Mouse (Mus musculus) limb, embryonic 14.5 days (tissue): ENCODE data around the gene Ttbk2. TPM values are rescaled to one million over a fixed set of nuclear protein-coding genes. Genes with fewer than 3 reads are reported as not detected.

Experiments used
- ATAC-seq: fragments of 200-750 bp; cut with Nextera tagmentation; 2 replicates; pipeline ENCODE4 v1.8.0; 2017; ENCODE audit warnings: low read depth, moderate number of reproducible peaks, moderate TSS enrichment; ENCODE audit not compliant: low FRiP score
- DNase-seq: peaks from one replicate; pipeline ENCODE4 v3.0.0-alpha.2; 2015; ENCODE audit warnings: low spot score
- H3K27ac ChIP-seq: fragments of 300-500 bp; sonication (generic); replicated peaks from 2 replicates; pipeline ENCODE4 v1.5.1; 2014; ENCODE audit warnings: low read depth, mild to moderate bottlenecking, low read length, moderate library complexity, mixed read lengths
- H3K27me3 ChIP-seq: fragments of 300-500 bp; sonication (generic); 2 replicates; pipeline ENCODE4 v1.6.1; 2014; ENCODE audit warnings: low read length, mixed read lengths; ENCODE audit not compliant: control insufficient read depth, insufficient read depth
- H3K36me3 ChIP-seq: fragments of 300-500 bp; sonication (generic); 2 replicates; pipeline ENCODE4 v1.6.1; 2014; ENCODE audit warnings: mild to moderate bottlenecking, low read length, moderate library complexity, mixed read lengths; ENCODE audit not compliant: control insufficient read depth, insufficient read depth
- H3K4me1 ChIP-seq: fragments of 300-500 bp; sonication (generic); 2 replicates; pipeline ENCODE4 v1.6.1; 2014; ENCODE audit warnings: antibody characterized with exemption, low read length, mixed read lengths; ENCODE audit not compliant: control insufficient read depth, insufficient read depth
- H3K4me2 ChIP-seq: fragments of 300-500 bp; sonication (generic); replicated peaks from 2 replicates; pipeline ENCODE4 v1.6.1; 2014; ENCODE audit warnings: low read depth, mild to moderate bottlenecking, low read length, moderate library complexity; ENCODE audit not compliant: severe bottlenecking
- H3K4me3 ChIP-seq: fragments of 300-500 bp; sonication (generic); replicated peaks from 2 replicates; pipeline ENCODE4 v1.5.1; 2014; ENCODE audit warnings: low read length
- H3K9ac ChIP-seq: fragments of 300-500 bp; sonication (generic); 2 replicates; pipeline ENCODE4 v1.6.1; 2014; ENCODE audit warnings: mild to moderate bottlenecking, low read depth, low read length, moderate library complexity; ENCODE audit not compliant: severe bottlenecking
- H3K9me3 ChIP-seq: fragments of 300-500 bp; sonication (generic); 2 replicates; pipeline ENCODE4 v1.6.1; 2016; ENCODE audit warnings: low read length; ENCODE audit not compliant: control insufficient read depth
- POLR2A ChIP-seq: fragments of 200-500 bp; IDR thresholded peaks from 2 replicates; pipeline ENCODE4 v1.8.0; 2012; ENCODE audit warnings: inconsistent platforms, mild to moderate bottlenecking, moderate library complexity, borderline replicate concordance; ENCODE audit not compliant: insufficient read depth, insufficient read length; ENCODE audit errors: extremely low read depth
- WGBS: fragments of 180-500 bp; shearing (Covaris S2); extraction: QIAGEN DNeasy Blood & Tissue Kit; methylation state at CpG from one replicate; pipeline ENCODE4 v1.1.7; 2014; 5-methylcytosine and 5-hydroxymethylcytosine counted together
- polyA plus RNA-seq, 2 experiments: library from polyadenylated mRNA; depleted of rRNA in 1 of 2; stranded (reverse) in 1 of 2; unstranded in 1 of 2; fragments of >200 nt; fragmentation: Nextera tagmentation in 1 of 2; extraction: Ambion mirVana in 1 of 2; gene quantifications; 2 replicates each; pipeline versions ENCODE4 v1.2.1 to v1.2.3; 2012 to 2014

The Ttbk2 gene
- polyA plus RNA-seq, 2 experiments = 5.5 to 6.7 TPM

DNA sequence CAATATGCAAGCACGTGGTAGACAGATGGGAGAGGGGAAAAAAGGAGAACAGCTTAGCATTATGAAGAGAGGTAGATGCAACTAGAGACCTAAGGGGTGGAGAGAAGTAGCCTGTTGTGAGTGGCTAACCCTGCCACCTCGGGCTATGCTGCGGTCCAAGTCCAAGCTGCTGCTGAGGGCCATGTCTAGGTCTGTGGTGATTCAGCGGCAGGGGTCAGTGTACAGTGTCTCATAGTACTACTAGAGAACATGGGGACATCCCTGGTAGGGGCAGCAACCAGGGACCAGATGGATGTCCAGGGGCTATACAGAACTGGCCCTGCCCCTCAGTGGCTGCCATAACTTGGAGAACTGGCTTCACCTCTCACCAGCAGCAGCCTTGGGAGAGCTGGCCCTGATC, 15.2 kb downstream of the Ttbk2 start:
- H3K27me3 ChIP-seq = no peaks in the 10 kb centered on the region
- no peak overlapping the region for H3K4me3 ChIP-seq
- 0 out of 2 replicates have a peak, but pooled peaks cover 7% of the 10 kb centered on the region for H3K9me3 ChIP-seq
- no peak overlapping the region for H3K4me2 ChIP-seq
- 94% methylated on average over 4 of the region's 4 CpGs for WGBS
- H3K4me1 ChIP-seq = no peaks in the 10 kb centered on the region
- H3K36me3 ChIP-seq = no peaks in the 10 kb centered on the region
- H3K27ac ChIP-seq = no peak overlapping the region
- no peak overlapping the region for H3K9ac ChIP-seq
- DNase-seq (no peak), ATAC-seq (no peak)
- TF ChIP-seq POLR2A = no peak

DNA sequence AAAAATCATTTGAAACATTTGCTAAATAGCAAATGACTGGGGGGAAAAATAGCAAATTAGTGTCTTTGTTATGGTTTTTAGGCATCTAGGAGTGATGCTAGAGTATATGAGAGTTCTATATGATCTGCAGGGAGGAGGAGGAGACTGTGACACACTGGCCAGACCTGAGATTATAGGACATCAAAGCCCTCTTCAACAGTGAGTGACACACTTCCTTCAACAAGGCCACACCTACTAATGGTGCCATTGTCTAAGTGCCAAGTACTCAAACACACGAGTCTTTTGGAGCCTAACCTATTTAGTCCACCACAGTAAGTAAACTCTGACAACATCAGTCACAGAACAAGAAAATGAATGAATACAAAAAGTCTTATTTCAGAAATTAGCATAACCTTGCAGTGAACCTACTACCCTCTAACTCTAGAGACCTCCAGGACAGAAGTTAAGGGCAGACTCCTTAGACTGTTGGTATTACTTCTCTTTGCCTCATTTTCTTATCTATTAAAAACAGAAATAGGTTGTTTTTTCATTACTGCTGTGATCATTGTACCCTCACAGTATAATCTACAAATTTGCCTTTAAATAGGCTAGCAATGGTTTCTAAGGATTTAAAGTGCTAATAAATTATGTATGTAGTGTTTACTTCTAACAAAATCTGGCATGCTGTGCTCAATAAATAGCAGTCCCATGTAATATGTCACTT, 23.3 kb downstream of the Ttbk2 start:
- no peaks in the 10 kb centered on the region for H3K9me3 ChIP-seq
- no peaks in the 10 kb centered on the region for H3K36me3 ChIP-seq
- no peak overlapping the region for H3K4me3 ChIP-seq
- no peak for TF ChIP-seq POLR2A
- ATAC-seq = no peak
- DNase-seq = no peak
- H3K27ac ChIP-seq = no peak overlapping the region
- H3K4me1 ChIP-seq = no peaks in the 10 kb centered on the region
- no peaks in the 10 kb centered on the region for H3K27me3 ChIP-seq
- no peak overlapping the region for H3K9ac ChIP-seq
- no peak overlapping the region for H3K4me2 ChIP-seq
- WGBS = 63% methylated on average over 1 of the region's 1 CpGs

DNA sequence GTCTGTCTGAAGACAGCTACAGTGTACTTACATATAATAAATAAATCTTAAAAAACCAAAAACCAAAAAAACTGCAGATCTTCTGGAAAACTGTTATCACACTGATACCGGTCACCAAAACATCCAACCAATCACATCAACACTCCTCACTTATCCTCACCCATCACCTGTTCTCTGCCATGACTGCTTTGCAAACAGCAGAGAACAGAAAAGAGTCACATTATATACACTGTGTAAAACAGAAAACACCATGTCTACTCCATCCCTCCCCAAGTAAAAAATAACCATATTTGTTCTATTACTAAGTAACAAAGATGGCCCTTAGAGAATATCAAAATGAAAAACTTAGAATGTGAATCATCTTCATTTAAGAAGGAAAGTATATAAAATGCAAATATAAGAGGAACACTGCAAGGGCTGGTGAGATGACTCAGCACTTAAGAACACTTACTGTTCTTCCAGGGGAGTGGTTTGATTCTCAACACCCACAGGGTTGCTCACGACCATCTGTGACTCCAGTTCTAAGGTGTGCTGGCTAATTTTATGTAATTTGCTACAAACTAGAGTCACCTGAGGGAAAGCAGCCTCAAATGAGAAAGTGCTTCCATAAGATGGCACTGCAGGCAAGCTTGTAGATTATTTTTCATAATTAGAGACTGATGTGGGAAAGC, 80.0 kb downstream of the Ttbk2 start:
- no peak overlapping the region for H3K4me2 ChIP-seq
- H3K27ac ChIP-seq = no peak overlapping the region
- TF ChIP-seq POLR2A = no peak
- DNase-seq = no peak
- H3K4me1 ChIP-seq = no peaks in the 10 kb centered on the region
- H3K4me3 ChIP-seq = no peak overlapping the region
- H3K27me3 ChIP-seq = no peaks in the 10 kb centered on the region
- peaks cover 23% of the 10 kb centered on the region for H3K36me3 ChIP-seq
- 89% methylated on average over 2 of the region's 2 CpGs for WGBS
- no peak overlapping the region for H3K9ac ChIP-seq
- H3K9me3 ChIP-seq = no peaks in the 10 kb centered on the region
- ATAC-seq = no peak

DNA sequence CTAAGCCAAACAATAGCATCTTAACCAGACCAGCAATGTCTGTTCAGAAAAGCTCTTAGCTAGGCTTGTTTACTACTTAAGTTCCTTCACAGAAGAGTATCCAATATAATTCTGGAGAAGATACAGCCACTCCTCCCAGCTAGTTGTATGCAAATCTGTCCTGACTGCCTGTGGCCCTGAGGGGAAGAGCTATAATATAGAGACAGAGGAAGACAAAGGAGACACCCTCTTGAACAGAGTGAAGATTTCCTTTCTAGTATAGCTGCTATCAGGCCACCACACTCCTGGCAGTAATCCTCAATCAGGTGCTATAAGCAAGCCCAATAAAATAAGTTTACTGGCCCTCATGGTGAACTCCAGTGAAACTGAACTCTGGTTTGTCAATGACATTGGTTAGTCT, 88.5 kb downstream of the Ttbk2 start:
- Histone ChIP-seq H3K9ac (no peak overlapping the region), H3K27ac (no peak overlapping the region), H3K4me1 (no peaks in the 10 kb centered on the region), H3K9me3 (no peaks in the 10 kb centered on the region), H3K36me3 (peaks cover 15% of the 10 kb centered on the region), H3K4me2 (no peak overlapping the region), H3K27me3 (no peaks in the 10 kb centered on the region), H3K4me3 (no peak overlapping the region)
- ATAC-seq (no peak), DNase-seq (no peak)
- TF ChIP-seq POLR2A = no peak

DNA sequence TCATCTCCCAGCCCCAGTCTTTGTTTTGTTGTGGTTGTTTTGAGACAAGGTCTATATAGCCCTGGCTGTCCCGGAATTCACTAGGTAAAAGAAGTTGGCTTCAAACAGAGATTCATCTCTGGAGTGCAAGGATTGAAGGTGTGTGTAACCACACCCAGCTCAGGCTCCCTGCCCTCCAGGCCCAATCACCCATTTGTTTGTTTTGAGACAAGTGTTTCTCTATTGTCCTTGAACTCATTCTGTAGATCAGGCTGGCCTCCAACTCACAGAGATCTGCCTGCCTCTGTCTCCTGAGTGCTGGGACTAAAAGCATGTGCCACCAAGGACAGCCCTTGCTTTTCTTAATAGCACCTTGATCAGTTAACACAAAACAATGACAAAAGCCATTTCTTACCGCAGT, 102.4 kb downstream of the Ttbk2 start:
- Histone ChIP-seq H3K27me3 (no peaks in the 10 kb centered on the region), H3K4me2 (no peak overlapping the region), H3K9ac (no peak overlapping the region), H3K36me3 (peaks cover 44% of the 10 kb centered on the region), H3K9me3 (no peaks in the 10 kb centered on the region), H3K4me1 (no peaks in the 10 kb centered on the region), H3K27ac (no peak overlapping the region), H3K4me3 (no peak overlapping the region)
- no peak for TF ChIP-seq POLR2A
- no peak for ATAC-seq
- WGBS = 91% methylated on average over 2 of the region's 2 CpGs
- no peak for DNase-seq
